ENCODE assay signal across 8 mouse cellular contexts in genomic region chr16:33056095-33056785, GRCm38 (mm10). TPM values are rescaled to one million over a fixed set of nuclear protein-coding genes. Genes with fewer than 3 reads are reported as not detected.
DNase-seq lines count a peak whose midpoint lies in the region; ATAC-seq and TF ChIP-seq lines count a peak whose summit lies in the region.

Iqcg (minus strand) TSS chr16:33056218.
Rpl35a (plus strand) TSS chr16:33056453.

- ATAC-seq in G1E (ENCODE audit: extremely low read depth, insufficient number of reproducible peaks, low FRiP score, poor library complexity, severe bottlenecking): peak; percentile 78
- ATAC-seq in forebrain, postnatal 0 days: peak; percentile 96
- ATAC-seq in lung, embryonic 15.5 days (ENCODE audit: borderline replicate concordance, extremely low read depth, low FRiP score, low TSS enrichment): peak; percentile 93

- no peak for TF ChIP-seq CTCF in G1E (IDR thresholded peaks at IDR 0.05; ENCODE audit: low read depth, low read length)
- TF ChIP-seq CTCF in forebrain, postnatal 0 days (IDR thresholded peaks at IDR 0.05; ENCODE audit: low read depth): no peak

- H3K27me3 ChIP-seq in G1E (ENCODE audit: insufficient read depth, low read length): peaks cover 13% of the 10 kb centered on the region
- no peaks in the 10 kb centered on the region for H3K27me3 ChIP-seq in forebrain, postnatal 0 days (ENCODE audit: insufficient read depth, low read length)
- no peaks in the 10 kb centered on the region for H3K27me3 ChIP-seq in lung, embryonic 15.5 days

- H3K4me1 ChIP-seq in G1E (ENCODE audit: insufficient read depth, low read depth, low read length): peaks cover 40% of the 10 kb centered on the region
- peaks cover 5% of the 10 kb centered on the region; the same call in 1 of the 2 replicates for H3K4me1 ChIP-seq in forebrain, postnatal 0 days (ENCODE audit: insufficient read depth)
- peaks cover 21% of the 10 kb centered on the region for H3K4me1 ChIP-seq in lung, embryonic 15.5 days

- peak within 1 kb of the TSS; percentile 95 for H3K4me3 ChIP-seq in G1E (ENCODE audit: low read depth, low read length)
- H3K4me3 ChIP-seq in forebrain, postnatal 0 days (ENCODE audit: low read depth, low read length): peak within 1 kb of the TSS; percentile 93
- H3K4me3 ChIP-seq in lung, embryonic 15.5 days: peak within 1 kb of the TSS; percentile 77

- peak within 1 kb of the TSS; percentile 89 for H3K9ac ChIP-seq in forebrain, postnatal 0 days
- H3K9ac ChIP-seq in lung, embryonic 15.5 days: peak within 1 kb of the TSS; percentile 94

- peak within 1 kb of the TSS; percentile 57 for H3K4me2 ChIP-seq in forebrain, postnatal 0 days (ENCODE audit: low read depth)
- H3K4me2 ChIP-seq in lung, embryonic 15.5 days: peak within 1 kb of the TSS; percentile 72

- WGBS in forebrain, postnatal 0 days: under 1% methylated on average over 45 of the region's 47 CpGs
- WGBS in lung, embryonic 15.5 days: under 1% methylated on average over 47 of the region's 47 CpGs

- DNase-seq in G1E (ENCODE audit: low spot score): peak; percentile 64
- peak; percentile 85 to 93 for DNase-seq in cerebellum, adult 18-20 months
- DNase-seq in forebrain, postnatal 0 days: peak; percentile 98
- DNase-seq in heart, postnatal 4 days: peak; percentile 91
- DNase-seq in layer of hippocampus, adult 8-10 months (ENCODE audit: low spot score in 2 of 2): peak; percentile 76 to 89
- DNase-seq in ovary, adult 18-20 months (ENCODE audit: low spot score): peak; percentile 73
- DNase-seq in thymus, postnatal 0 days (ENCODE audit: low spot score): peak; percentile 91

- peaks cover 35% of the 10 kb centered on the region for H3K36me3 ChIP-seq in G1E (replicated peaks)
- peaks cover 19% of the 10 kb centered on the region; the same call in 1 of the 2 replicates for H3K36me3 ChIP-seq in forebrain, postnatal 0 days (ENCODE audit: insufficient read depth)
- peaks cover 33% of the 10 kb centered on the region for H3K36me3 ChIP-seq in lung, embryonic 15.5 days

- no peaks in the 10 kb centered on the region for H3K9me3 ChIP-seq in G1E (replicated peaks)
- H3K9me3 ChIP-seq in forebrain, postnatal 0 days (ENCODE audit: low read length): no peaks in the 10 kb centered on the region
- H3K9me3 ChIP-seq in lung, embryonic 15.5 days: no peaks in the 10 kb centered on the region

- peak within 1 kb of the TSS; percentile 92 for H3K27ac ChIP-seq in forebrain, postnatal 0 days (ENCODE audit: low read depth, low read length)
- peak within 1 kb of the TSS; percentile 89 for H3K27ac ChIP-seq in lung, embryonic 15.5 days

RNA-seq across cellular contexts. Expression of gene Iqcg, which starts in this region (rescaled TPM):
- 1.1 and 1.5 TPM in 2 replicates for total RNA-seq in G1E (2014; fragmentation: Nextera tagmentation)
- 0.98 and 1.5 TPM in 2 replicates for total RNA-seq in G1E (2017)
- polyA plus RNA-seq in G1E (2012): 2.1 and 2.6 TPM in 2 replicates
- total RNA-seq in forebrain, postnatal 0 days (2014; rRNA removed): 4.6 and 8.3 TPM in 2 replicates
- polyA plus RNA-seq in forebrain, postnatal 0 days (2015; fragmentation: Nextera tagmentation; extraction: Ambion mirVana): 3.3 and 6.0 TPM in 2 replicates
- under 1 TPM; 0.57 to 0.97 TPM for total RNA-seq in heart, postnatal 4 days (2021)
- 1 to 10 TPM; 4.8 to 5.7 (median 5.2) TPM for total RNA-seq in layer of hippocampus, adult 8-10 months (2022)
- polyA plus RNA-seq in lung, embryonic 15.5 days (2015; fragmentation: Nextera tagmentation; extraction: Ambion mirVana): 4.1 and 4.3 TPM in 2 replicates
- 1.4 and 1.6 TPM in 2 replicates for polyA plus RNA-seq in thymus, postnatal 0 days (2015; fragmentation: Nextera tagmentation; extraction: Ambion mirVana)

RNA-seq across cellular contexts. Expression of gene Rpl35a, which starts in this region (rescaled TPM):
- total RNA-seq in G1E (2014; fragmentation: Nextera tagmentation): 632 and 642 TPM in 2 replicates
- total RNA-seq in G1E (2017): 1,492 and 1,659 TPM in 2 replicates
- 133 and 159 TPM in 2 replicates for polyA plus RNA-seq in G1E (2012)
- 721 and 854 TPM in 2 replicates for total RNA-seq in forebrain, postnatal 0 days (2014; rRNA removed)
- polyA plus RNA-seq in forebrain, postnatal 0 days (2015; fragmentation: Nextera tagmentation; extraction: Ambion mirVana): 482 and 654 TPM in 2 replicates
- total RNA-seq in heart, postnatal 4 days (2021): 100 to 1,000 TPM; 427 to 468 TPM
- 100 to 1,000 TPM; 295 to 397 (median 360) TPM for total RNA-seq in layer of hippocampus, adult 8-10 months (2022)
- 891 and 974 TPM in 2 replicates for polyA plus RNA-seq in lung, embryonic 15.5 days (2015; fragmentation: Nextera tagmentation; extraction: Ambion mirVana)
- polyA plus RNA-seq in thymus, postnatal 0 days (2015; fragmentation: Nextera tagmentation; extraction: Ambion mirVana): 1,296 and 1,346 TPM in 2 replicates

Comparison
In these comparisons a context has a peak if more than half of its experiments do, and no peak if none do; other contexts are left out.
1. Peak in every context shown above with its lines: DNase-seq, ATAC-seq, H3K4me3 ChIP-seq and H3K27ac ChIP-seq.